Mouse (Mus musculus): ENCODE results near the gene Maml2.

DNA sequence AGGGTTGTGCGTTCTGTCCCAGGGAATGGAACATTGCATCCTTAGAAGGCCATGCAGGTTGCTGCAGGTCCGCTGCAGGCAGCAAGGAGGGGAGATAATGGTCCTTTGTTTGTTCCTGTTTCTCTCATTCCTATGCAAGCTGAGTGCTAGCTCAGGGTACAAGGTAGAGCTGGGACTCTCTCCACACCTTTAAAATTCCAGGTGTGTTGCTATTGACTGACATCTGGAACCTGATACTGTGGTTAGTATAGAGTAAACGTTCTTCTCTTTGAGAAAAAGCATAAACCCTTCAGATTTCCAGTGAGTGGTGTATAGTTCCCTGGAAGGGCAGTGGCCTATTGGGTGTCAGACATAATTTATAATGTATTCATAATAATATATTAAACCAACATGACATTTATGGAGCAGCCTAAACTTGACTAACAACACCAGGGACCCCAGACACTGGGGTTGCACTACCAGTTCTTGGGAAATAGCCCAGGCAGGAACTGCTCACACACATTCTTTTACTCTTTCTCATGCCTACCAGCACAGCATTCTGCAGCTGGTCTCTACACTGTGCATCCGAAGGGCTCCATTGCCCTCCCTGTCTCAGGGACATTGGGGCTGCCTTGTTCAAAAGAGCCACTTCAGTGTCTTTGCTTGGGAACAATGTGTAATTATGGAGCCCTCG lies 254.8 kb downstream of the Maml2 start:
- TF ChIP-seq GATA1 (IDR thresholded peaks at IDR 0.05; ENCODE audit: low read length): no peak
- no peak for TF ChIP-seq TAL1 (IDR thresholded peaks at IDR 0.05; ENCODE audit: low read length)
